Mouse (Mus musculus): ENCODE results near the gene Gm4187.
"Not testable (repeated sequence)": the region's sequence is repeated elsewhere in the genome, so short reads cannot be mapped to it uniquely, and the experiment has no call there.

Gene Gm4187

GRCm38 (mm10) chr7:22329617-22330016 is at the start of gene Gm4187:
Gene Gm4187 (minus strand): TSS chr7:22329717.
- not testable (repeated sequence) for DNase-seq (ENCODE audit: low spot score)

DNA sequence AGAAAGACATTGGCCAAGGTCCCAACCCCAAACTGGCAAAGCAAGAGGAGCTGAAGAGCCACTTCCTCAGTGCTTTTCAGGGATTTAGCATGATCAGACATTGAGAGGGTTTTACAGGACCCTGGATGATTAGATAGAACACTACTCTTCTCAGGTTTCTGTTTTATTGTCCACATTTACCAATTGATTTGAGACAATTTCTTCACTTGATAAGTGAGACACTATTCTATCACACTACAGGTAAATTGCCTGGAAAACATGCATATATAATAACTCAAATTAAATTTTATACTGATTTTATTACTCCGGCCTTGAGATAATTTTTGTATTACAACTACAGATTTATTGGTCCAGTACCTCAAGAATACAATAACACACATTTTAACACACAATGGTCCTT is 41.4 kb upstream of the Gm4187 start, which contains the start of gene Gm8660:
Gene Gm8660, minus strand, starts transcription at position 101 of the 400 bp plus-strand sequence.
- DNase-seq (ENCODE audit: low spot score), result not testable (repeated sequence)
